Mouse (Mus musculus) bone marrow macrophage, adult 2 months (primary cell): ENCODE measurements around the gene Pbx1.

Experiments used
- CTCF ChIP-seq: IDR thresholded peaks from 2 replicates; pipeline ENCODE4 v1.5.1; 2012; ENCODE audit warnings: low read depth, mild to moderate bottlenecking, low read length, moderate library complexity
- POLR2A ChIP-seq: IDR thresholded peaks from 2 replicates; pipeline ENCODE4 v1.6.1; 2012; ENCODE audit warnings: mild to moderate bottlenecking, low read depth, low read length, borderline replicate concordance

GRCm38 (mm10) chr1:168457191-168457747 lies 25.2 kb upstream of the Pbx1 start:
- TF ChIP-seq CTCF (no peak), POLR2A (no peak)
